Mouse (Mus musculus): Measurements from ENCODE around the gene Olfr1225.
"Not testable (repeated sequence)": the region's sequence is repeated elsewhere in the genome, so short reads cannot be mapped to it uniquely, and the experiment has no call there.

GRCm38 (mm10) chr2:89164711-89165110, 9.8 kb downstream of the Olfr1225 start:
- not testable (repeated sequence) for TF ChIP-seq CTCF (IDR thresholded peaks at IDR 0.05; ENCODE audit: low read depth, low read length); POLR2A (IDR thresholded peaks at IDR 0.05; ENCODE audit: extremely low read depth, insufficient read depth, low read length)
